Mouse (Mus musculus): ENCODE measurements around the gene Ppp1r10. TPM values are rescaled to one million over a fixed set of nuclear protein-coding genes. Genes with fewer than 3 reads are reported as not detected.

Ppp1r10 gene
- polyA plus RNA-seq, 1 experiment from 2014 or later = 60.5 TPM

DNA sequence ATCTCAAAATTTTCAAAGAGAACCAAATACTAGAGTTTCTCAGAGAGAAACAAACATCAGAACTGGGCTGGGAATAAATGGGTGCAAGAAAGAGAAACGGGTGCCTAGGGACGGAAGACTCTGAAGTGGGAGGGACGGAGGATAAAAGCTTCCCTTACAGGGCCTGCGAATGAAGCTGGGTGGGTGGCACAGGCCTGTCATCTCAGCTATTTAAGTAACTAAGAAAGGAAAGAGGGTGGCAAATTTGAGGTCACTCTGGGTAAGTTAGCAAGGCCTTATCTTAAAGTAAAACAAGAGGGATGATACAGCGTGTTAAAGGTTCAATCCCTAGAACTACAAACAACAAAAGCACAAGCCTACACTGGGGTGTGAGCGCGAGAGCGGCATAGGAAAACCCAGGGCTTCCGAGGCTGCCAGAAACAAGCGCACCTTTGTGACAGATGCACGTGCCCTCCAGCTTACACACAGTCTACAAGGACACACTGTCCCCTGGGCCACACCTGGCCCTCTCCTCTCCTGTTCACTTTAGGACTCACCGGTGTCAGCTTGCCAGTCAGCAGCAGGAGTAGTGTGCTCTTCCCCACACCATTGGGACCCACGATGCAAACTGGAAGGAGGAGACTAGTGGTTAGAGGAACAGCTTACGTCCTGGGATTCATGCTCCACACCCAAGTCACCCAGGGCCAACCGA is 42.4 kb downstream of the Ppp1r10 start:
- H3K36me3 ChIP-seq (replicated peaks) = peaks cover 92% of the 10 kb centered on the region

DNA sequence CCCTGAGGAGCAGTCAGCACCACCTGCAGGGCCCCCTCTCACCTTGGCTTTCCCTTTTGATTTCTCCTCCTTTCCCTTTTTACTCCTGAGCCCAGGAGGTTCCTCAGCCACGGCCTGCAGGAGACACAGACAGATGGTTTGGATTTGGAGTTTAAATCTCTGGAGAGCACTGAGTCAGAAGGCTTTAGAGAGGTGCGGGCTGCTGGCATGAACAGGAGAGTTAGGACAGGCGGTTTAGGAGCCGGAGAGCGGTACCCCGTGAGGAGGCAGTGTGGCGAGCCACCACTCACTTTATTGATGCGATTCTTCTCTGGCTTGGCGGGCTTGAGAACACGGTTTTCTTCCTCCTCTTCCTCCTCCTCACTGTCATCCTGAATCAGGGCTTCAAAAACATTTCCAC is 47.0 kb downstream of the Ppp1r10 start:
- WGBS = 92% methylated on average over 10 of the region's 10 CpGs
- no peak for DNase-seq (ENCODE audit: extremely low spot score, low spot score)
- no peak overlapping the region for H3K27ac ChIP-seq
- H3K27me3 ChIP-seq (ENCODE audit: poor library complexity, severe bottlenecking) = no peaks in the 10 kb centered on the region
- peaks cover 2% of the 10 kb centered on the region for H3K4me1 ChIP-seq
- no peak overlapping the region for H3K4me3 ChIP-seq
- no peaks in the 10 kb centered on the region for H3K9me3 ChIP-seq
- peaks cover 96% of the 10 kb centered on the region for H3K36me3 ChIP-seq (replicated peaks)

More for the DNA sequence above, 42.4 kb downstream of the Ppp1r10 start:
- Histone ChIP-seq H3K9me3 (no peaks in the 10 kb centered on the region), H3K4me1 (no peaks in the 10 kb centered on the region), H3K4me3 (no peak overlapping the region), H3K27me3 (ENCODE audit: poor library complexity, severe bottlenecking) (no peaks in the 10 kb centered on the region), H3K27ac (no peak overlapping the region)
- no peak for DNase-seq (ENCODE audit: extremely low spot score, low spot score)
- 94% methylated on average over 15 of the region's 15 CpGs for WGBS

DNA sequence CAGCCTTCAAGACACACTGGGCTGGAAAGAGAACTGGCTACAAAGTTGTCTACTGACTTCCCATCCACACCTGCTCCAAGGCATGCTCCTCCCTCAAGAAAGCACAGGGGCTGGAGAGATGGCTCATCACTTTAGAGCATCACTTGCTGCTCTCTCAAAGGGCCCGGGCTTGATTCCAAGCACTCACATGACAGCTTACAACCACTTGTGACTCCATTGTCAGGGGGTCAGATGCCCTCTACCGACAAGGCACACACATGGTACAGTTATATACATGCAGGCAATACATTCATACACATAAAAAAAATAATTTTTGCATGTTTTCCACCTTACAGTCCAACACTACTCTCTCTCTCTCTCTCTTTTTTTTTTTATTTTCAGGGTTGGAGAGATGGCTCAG is 51.4 kb downstream of the Ppp1r10 start:
- no peaks in the 10 kb centered on the region for H3K9me3 ChIP-seq
- H3K4me3 ChIP-seq = no peak overlapping the region
- DNase-seq (ENCODE audit: extremely low spot score, low spot score) = no peak
- peaks cover 59% of the 10 kb centered on the region for H3K36me3 ChIP-seq (replicated peaks)
- H3K4me1 ChIP-seq = peaks cover 28% of the 10 kb centered on the region
- no peaks in the 10 kb centered on the region for H3K27me3 ChIP-seq (ENCODE audit: poor library complexity, severe bottlenecking)
- 93% methylated on average over 2 of the region's 2 CpGs for WGBS
- no peak overlapping the region for H3K27ac ChIP-seq

DNA sequence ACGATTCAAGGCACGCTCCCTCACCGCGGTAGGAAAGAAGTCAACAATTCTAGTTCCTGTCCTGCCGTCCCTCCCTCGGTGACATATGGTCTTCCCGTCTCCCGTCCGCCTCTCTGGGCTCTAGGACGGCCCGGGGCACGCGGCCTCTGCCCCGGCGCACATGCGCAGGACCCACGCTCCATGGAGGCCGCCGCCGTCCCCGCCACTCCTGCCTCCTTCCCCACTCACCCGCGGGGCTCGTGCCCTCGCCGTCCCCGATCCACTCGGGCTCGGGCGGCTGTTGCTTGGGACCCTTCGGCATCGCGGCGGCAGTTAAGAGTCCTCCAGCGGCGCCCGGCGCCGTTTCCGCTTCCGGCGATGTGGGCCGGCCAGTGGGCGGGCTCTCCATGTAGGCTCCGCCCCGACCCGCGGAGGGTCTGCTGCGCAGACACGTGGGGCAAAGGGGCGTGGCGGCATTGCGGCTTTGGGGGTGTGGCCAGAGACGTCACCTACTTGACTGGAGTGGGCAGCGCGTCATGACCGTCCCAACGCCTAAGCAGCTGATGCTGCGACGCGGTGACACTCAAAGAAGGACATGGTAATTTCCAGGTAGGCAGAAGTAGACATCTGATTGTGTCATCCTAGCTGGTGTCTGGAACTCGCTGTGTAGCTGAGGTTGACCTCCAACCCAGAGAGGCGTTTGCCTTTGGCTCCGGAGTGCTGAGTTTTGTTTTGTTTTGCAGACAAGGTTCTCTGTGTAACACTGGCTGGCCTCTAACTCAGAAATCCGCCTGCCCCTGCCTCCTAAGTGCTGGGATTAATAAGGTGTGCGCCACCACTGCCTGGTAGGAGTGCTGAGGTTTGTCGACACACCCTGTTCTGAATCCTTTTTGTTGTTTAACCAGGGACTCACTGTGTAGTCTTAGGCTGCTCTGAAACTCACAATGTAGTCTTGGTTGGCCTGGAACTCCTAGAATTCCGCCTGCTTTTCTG is 53.5 kb downstream of the Ppp1r10 start, which contains the start of gene Abcf1:
TSS of gene Abcf1 (minus strand) at position 344 of the 972 bp plus-strand sequence.
- WGBS = under 1% methylated on average over 68 of the region's 68 CpGs

DNA sequence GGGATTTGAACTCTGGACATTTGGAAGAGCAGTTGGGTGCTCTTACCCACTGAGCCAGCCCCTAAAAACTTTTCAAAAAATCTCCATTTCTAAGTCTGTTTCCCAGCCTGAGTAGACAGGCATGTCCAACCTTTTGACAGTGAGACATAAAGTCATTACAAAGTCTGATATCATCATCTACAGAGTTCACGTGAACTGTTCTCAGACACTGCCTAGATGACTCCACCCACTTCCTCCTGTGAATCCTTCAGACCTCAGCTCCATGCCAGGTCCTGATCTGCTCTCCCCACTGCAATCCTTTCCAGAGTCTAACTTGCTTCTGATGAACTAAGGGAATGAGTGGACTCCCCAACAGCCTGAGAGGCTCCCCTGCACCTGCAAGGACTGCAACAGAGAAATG is 55.9 kb downstream of the Ppp1r10 start:
- WGBS = 85% methylated on average over 1 of the region's 1 CpGs
- no peak for DNase-seq (ENCODE audit: extremely low spot score, low spot score)
- Histone ChIP-seq H3K4me3 (no peak overlapping the region), H3K27ac (no peak overlapping the region), H3K36me3 (replicated peaks) (peaks cover 55% of the 10 kb centered on the region), H3K9me3 (no peaks in the 10 kb centered on the region), H3K27me3 (ENCODE audit: poor library complexity, severe bottlenecking) (no peaks in the 10 kb centered on the region), H3K4me1 (peaks cover 28% of the 10 kb centered on the region)

More for the DNA sequence above, 53.5 kb downstream of the Ppp1r10 start, which contains the start of gene Abcf1:
- Histone ChIP-seq H3K27ac (peak within 1 kb of the TSS; percentile 91), H3K36me3 (replicated peaks) (peaks cover 57% of the 10 kb centered on the region), H3K4me1 (peaks cover 28% of the 10 kb centered on the region), H3K4me3 (peak within 1 kb of the TSS; percentile 80), H3K27me3 (ENCODE audit: poor library complexity, severe bottlenecking) (no peaks in the 10 kb centered on the region), H3K9me3 (no peaks in the 10 kb centered on the region)
- DNase-seq (ENCODE audit: extremely low spot score, low spot score) = peak; percentile 99

DNA sequence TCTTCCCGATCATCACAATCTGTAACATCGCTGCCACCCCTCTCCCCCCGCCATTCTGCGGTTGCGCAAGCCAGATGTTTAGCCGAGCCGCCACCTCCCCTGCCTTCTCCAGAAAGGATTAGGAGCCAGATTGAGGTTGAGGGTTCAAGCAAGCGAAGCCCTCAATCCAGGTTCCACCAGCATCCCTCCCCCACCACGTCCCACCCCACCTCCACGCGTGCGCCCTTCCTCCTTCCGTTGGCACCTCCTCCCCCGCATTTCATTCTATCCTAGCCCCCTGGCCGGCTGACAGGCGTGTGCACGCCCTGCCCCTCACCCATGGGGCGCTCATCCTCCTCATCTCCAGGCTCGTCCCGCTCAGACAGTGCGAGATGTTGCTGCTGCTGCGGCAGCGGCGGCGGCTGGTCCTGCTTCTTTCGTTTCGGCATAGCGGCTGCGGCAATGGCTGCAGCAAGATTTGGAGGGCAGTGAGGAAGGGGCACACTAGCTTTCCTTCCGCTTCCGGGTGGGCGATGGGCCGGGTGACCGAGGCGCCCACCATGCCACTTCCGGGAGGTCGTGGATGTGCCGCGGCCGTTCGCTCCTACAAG is 62.7 kb downstream of the Ppp1r10 start:
- peak; percentile 91 for DNase-seq (ENCODE audit: extremely low spot score, low spot score)
- Histone ChIP-seq H3K4me3 (peak overlapping the region; percentile 95), H3K36me3 (replicated peaks) (peaks cover 64% of the 10 kb centered on the region), H3K9me3 (no peaks in the 10 kb centered on the region), H3K27ac (peak overlapping the region; percentile 95), H3K4me1 (peaks cover 26% of the 10 kb centered on the region), H3K27me3 (ENCODE audit: poor library complexity, severe bottlenecking) (no peaks in the 10 kb centered on the region)
- under 1% methylated on average over 41 of the region's 41 CpGs for WGBS

DNA sequence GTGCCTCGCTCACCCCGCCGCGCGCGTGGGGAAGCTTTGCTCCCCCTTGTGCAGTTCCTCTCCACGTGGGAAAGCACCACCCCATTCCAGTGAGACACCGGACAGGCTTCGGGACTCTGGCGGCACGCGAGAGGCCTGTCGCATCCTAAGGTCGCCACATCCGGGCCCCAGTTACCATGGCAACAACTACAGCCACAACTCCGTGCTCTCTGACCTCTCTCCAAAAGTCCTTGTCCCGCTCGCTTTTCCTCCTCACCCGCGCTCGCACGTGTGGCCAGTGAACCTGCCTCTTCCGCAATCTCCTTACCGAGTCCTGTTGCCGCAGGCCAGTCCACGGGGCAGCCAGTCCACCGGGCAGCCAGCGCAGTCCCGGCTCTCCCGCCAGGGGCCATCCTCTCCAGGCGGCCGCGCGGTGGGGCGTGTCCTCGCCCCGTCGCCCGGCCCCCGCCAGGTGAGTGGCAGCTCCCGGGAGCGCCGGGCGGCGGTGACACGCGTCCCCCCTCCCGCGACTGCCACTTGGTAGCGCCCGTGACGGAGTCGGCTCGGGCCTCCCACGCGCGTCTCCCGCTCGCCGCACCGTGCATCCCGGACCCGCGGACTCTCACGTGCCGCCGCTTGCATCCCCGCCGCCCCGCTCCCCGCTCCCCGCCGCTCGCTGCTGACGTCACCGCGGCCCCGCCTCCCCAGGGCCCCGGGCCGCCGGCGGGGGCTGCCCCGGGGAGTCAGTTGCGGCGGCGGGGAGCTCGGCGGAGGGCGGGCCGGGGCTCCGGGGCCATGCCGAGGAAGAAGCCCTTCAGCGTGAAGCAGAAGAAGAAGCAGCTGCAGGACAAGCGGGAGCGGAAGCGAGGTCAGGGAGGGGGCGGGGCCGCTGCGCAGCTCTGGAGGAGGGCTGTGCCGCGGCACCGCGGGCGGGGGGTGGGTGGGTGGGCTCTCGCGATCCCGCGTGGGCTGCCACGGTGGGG is 63.4 kb downstream of the Ppp1r10 start, which contains the start of the genes Gnl1 and Prr3:
TSS of gene Gnl1 (plus strand) at position 451 of the 962 bp plus-strand sequence.
TSS of gene Prr3 (minus strand) at position 836 of the 962 bp plus-strand sequence.
- no peaks in the 10 kb centered on the region for H3K27me3 ChIP-seq (ENCODE audit: poor library complexity, severe bottlenecking)
- peak within 1 kb of the TSS; percentile 95 for H3K4me3 ChIP-seq
- peak within 1 kb of the TSS; percentile 95 for H3K27ac ChIP-seq
- DNase-seq (ENCODE audit: extremely low spot score, low spot score) = peak; percentile 96
- H3K4me1 ChIP-seq = peaks cover 26% of the 10 kb centered on the region
- WGBS = under 1% methylated on average over 108 of the region's 109 CpGs
- no peaks in the 10 kb centered on the region for H3K9me3 ChIP-seq
- peaks cover 63% of the 10 kb centered on the region for H3K36me3 ChIP-seq (replicated peaks)

DNA sequence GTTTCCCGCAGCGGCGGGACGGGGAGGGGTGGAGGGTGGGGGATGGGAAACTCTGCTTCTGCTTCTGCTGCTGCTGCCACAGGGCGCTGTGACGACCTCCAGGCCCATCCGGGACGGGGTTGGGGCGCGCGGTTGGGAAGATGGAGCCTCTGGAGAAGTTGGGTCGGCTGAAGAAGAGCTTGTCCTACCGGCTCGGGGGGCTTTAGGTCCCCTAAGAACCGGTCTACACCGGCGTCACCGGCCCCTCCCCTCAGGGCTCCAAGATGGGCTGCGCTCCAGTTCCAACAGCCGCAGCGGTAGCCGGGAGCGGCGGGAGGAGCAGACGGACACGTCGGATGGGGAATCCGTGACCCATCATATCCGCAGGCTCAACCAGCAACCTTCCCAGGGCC is 64.1 kb downstream of the Ppp1r10 start:
- Histone ChIP-seq H3K9me3 (no peaks in the 10 kb centered on the region), H3K4me3 (peak overlapping the region; percentile 95), H3K4me1 (peaks cover 26% of the 10 kb centered on the region), H3K27me3 (ENCODE audit: poor library complexity, severe bottlenecking) (no peaks in the 10 kb centered on the region), H3K27ac (peak overlapping the region; percentile 95), H3K36me3 (replicated peaks) (peaks cover 63% of the 10 kb centered on the region)
- DNase-seq (ENCODE audit: extremely low spot score, low spot score) = peak; percentile 48
- WGBS = under 1% methylated on average over 29 of the region's 29 CpGs

DNA sequence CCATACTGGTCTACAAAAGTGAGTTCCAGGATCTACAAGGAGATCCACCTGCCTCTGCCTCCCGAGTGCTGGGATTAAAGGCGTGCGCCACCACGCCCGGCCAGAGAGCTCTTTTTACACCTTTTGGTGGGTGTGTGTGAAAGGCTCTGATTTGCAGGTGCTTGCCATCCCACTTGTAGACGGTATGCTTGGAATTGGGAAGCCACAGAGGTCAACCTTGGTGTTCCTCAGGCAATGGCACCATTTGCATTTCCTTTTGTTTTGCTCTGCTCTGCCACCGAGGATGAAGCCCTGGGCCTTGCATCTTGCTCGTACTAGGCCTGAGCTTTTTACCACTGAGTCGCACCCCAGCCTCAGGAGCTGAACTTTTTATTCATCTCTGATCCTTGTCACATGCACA is 65.5 kb downstream of the Ppp1r10 start:
- H3K27me3 ChIP-seq (ENCODE audit: poor library complexity, severe bottlenecking) = no peaks in the 10 kb centered on the region
- no peak overlapping the region for H3K27ac ChIP-seq
- H3K4me1 ChIP-seq = peaks cover 26% of the 10 kb centered on the region
- H3K4me3 ChIP-seq = peak overlapping the region; percentile 95; the same call in 1 of the 2 replicates
- H3K9me3 ChIP-seq = no peaks in the 10 kb centered on the region
- DNase-seq (ENCODE audit: extremely low spot score, low spot score) = no peak
- H3K36me3 ChIP-seq (replicated peaks) = peaks cover 65% of the 10 kb centered on the region
- WGBS = 92% methylated on average over 9 of the region's 9 CpGs
